Mouse (Mus musculus) hindlimb bud, embryonic 11.5 days (tissue): Measurements from ENCODE around the gene Lamtor1.

Experiments used
- DNase-seq: peaks from one replicate; pipeline ENCODE4 v3.0.0-alpha.2; 2012; ENCODE audit warnings: low read depth, low spot score; ENCODE audit errors: extremely low spot score

Lamtor1 gene

GRCm38 (mm10) chr7:101951648-101952047 is 45.9 kb downstream of the Lamtor1 start:
- DNase-seq, result no peak

- no peak for DNase-seq
Observed at GRCm38 (mm10) chr7:101952098-101952497, 46.4 kb downstream of the Lamtor1 start.

- no peak for DNase-seq
Observed at GRCm38 (mm10) chr7:101954163-101954562, 48.5 kb downstream of the Lamtor1 start.

GRCm38 (mm10) chr7:101955276-101955675 is 49.6 kb downstream of the Lamtor1 start:
- no peak for DNase-seq

GRCm38 (mm10) chr7:101955862-101956261 is 50.2 kb downstream of the Lamtor1 start:
- no peak for DNase-seq

GRCm38 (mm10) chr7:101956481-101956880 is 50.8 kb downstream of the Lamtor1 start:
- DNase-seq, result no peak

- DNase-seq, result no peak
Observed at GRCm38 (mm10) chr7:101956911-101957310, 51.2 kb downstream of the Lamtor1 start.

- DNase-seq, result no peak
Observed at GRCm38 (mm10) chr7:101962829-101963228, 57.1 kb downstream of the Lamtor1 start.

GRCm38 (mm10) chr7:101963621-101964020 is 57.9 kb downstream of the Lamtor1 start:
- no peak for DNase-seq

GRCm38 (mm10) chr7:101964551-101964950 is 58.8 kb downstream of the Lamtor1 start:
- DNase-seq, result no peak

- no peak for DNase-seq
Observed at GRCm38 (mm10) chr7:101965606-101966005, 59.9 kb downstream of the Lamtor1 start.

- DNase-seq, result no peak
Observed at GRCm38 (mm10) chr7:101967256-101967655, 61.6 kb downstream of the Lamtor1 start.

- DNase-seq, result no peak
Observed at GRCm38 (mm10) chr7:101968751-101969150, 63.0 kb downstream of the Lamtor1 start.

GRCm38 (mm10) chr7:101969694-101970428 is 64.2 kb downstream of the Lamtor1 start:
- DNase-seq, result no peak

- no peak for DNase-seq
Observed at GRCm38 (mm10) chr7:101970429-101970775, 64.7 kb downstream of the Lamtor1 start.

- no peak for DNase-seq
Observed at GRCm38 (mm10) chr7:101970821-101971461, 65.2 kb downstream of the Lamtor1 start.

- no peak for DNase-seq
Observed at GRCm38 (mm10) chr7:101971721-101972120, 66.0 kb downstream of the Lamtor1 start.

- DNase-seq, result no peak
Observed at GRCm38 (mm10) chr7:101973730-101974129, 68.0 kb downstream of the Lamtor1 start.

GRCm38 (mm10) chr7:101974505-101974904 is 68.8 kb downstream of the Lamtor1 start:
- DNase-seq, result no peak
